Mouse (Mus musculus) kidney, adult 9 months (tissue): ENCODE measurements at regions not wholly inside any gene's neighbourhood (a gene's known extent, or its start where the extent isn't known, plus 50 kb on each side); places are given as distances from the start of the nearest gene placed in this dataset.

Experiments
- DNase-seq: peaks from one replicate; pipeline ENCODE4 v3.0.0; 2022

DNA sequence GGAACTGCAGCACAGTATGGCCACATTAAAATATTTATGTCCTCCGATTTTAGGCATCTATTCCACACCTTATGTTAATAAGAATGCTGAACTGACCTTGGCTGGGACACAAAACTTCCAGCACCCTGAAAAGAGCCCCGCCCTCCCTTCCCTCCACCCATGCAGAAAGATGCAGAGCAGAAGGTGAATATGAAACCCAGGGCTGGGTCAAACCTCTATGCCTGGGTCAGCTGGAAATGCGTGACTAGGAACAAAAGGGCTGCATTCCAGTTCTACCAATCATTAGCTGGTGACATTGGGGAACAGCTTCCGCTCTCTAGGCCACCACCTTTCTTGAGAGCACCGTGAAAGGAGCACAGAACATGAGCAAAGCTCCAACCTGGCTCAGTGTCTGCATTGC is 114.9 kb upstream of the Slc24a5 start:
- peak; percentile 70 for DNase-seq

DNA sequence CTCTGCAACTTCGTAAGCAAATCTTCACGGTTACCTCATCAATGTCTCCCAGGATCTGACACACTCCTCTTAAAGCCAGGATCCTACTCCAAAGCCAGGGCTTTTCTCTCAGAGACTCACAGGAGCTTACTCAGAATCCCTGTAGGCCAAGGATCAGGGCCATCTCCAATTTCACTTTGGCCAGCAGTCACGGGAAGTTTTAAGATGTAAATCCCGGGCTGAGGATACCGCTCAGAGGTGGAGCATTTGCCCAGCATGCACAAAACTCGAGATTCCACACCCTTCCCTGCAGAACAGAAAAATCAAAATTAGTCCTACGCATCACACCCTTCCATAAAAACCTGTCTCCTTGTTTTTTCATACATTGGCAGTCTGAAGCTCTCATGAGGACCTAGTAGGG is 112.1 kb upstream of the Slc24a5 start:
- no peak for DNase-seq

GRCm38 (mm10) chr2:124959431-124959830 is 108.5 kb upstream of the Slc24a5 start:
- DNase-seq, result peak; percentile 40

DNA sequence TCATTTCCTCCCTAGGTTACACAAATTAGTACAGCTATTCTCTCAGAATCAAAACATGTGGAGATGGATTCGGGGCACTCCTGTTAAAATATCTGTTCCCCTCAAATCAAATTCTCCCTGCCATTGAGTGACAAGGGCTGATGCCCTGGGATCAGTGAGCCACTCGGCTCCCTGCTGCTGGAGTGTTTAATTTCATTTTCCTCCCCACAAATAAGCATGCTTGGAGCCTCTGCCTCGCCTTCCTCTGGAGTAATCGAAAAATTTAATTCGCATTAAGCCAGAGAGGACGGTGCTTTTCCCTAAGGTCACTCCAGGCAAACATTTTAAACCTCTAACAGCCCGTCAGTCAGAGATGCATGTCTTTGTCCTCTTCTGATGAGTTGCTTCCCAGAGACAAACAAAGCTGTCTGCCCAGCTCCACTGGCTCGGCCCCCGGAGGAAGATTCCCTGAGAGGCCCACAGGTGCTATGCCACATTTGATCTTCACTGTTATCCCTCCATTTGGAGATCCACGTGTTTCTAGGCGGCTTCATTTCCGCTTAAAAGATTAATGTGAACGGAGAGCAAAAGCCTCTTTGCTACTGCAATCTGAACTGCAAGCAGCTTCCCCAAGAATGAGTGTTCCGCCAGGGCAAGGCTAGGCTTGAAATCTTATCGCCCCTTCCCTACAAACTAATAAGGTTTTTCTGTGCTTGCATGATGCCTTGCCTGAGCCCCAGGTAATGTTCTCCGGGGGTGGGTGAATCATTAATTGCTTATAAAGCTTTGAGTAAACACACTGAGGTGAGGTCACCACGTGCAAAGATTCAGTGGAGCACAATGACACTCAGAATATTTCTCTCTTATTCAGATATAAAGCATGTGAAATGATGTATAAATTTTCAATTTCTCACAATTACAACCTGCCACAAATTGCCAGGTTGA is 95.8 kb upstream of the Slc24a5 start:
- DNase-seq, result peak; percentile 55

DNA sequence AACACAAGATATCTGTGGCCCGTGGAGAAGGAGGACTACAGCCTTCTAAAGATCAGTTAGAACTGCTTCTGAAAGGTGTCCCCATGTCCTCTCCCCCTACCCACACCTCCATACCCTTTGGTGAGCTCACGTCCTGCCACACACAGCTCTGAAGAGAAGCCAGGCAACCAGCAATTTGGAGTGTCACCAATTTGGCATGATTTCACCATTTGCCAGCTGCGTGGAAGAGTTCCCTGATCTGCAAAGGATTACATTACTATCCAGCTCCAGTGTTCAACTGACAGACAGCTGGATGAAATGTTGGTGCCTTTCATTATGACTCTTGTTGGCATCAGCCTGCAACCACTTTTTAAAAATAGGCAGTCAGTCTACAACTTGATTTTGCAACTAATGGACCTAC is 92.8 kb upstream of the Slc24a5 start:
- DNase-seq, result no peak

GRCm38 (mm10) chr2:124990976-124991375 is 76.9 kb upstream of the Slc24a5 start:
- DNase-seq, result no peak

GRCm38 (mm10) chr2:125015007-125015406 is 52.9 kb upstream of the Slc24a5 start:
- DNase-seq, result no peak

DNA sequence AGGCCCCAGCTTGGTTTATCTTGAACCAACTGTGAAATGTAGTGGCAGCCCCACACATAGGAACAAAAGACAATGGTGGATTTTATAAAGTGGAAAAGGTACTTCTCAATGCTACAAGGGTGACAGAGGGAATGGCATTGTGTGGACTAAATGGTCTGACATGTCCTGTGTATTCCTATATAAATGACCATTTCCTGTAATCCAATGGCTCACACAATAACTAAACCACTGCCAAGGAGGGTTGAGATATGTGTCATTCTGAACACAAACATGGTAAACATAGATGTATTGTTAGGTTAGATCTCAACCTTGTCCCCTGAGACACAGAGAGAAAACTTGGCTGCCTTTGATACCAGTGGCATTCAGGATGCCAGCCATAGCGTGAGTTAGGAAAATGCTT is 51.0 kb upstream of the Slc24a5 start:
- no peak for DNase-seq
